Mouse (Mus musculus) G1E (cell line): Measurements from ENCODE around the gene Cldn19. TPM values are rescaled to one million over a fixed set of nuclear protein-coding genes. Genes with fewer than 3 reads are reported as not detected.

Source experiments
- ATAC-seq: 2 replicates; pipeline ENCODE4 v1.8.0; 2016; ENCODE audit warnings: mild to moderate bottlenecking; ENCODE audit not compliant: insufficient number of reproducible peaks, poor library complexity, low FRiP score, severe bottlenecking; ENCODE audit errors: extremely low read depth
- DNase-seq: peaks from one replicate; pipeline ENCODE4 v3.0.0; 2012; ENCODE audit warnings: low spot score
- H3K27me3 ChIP-seq: 2 replicates; pipeline ENCODE4 v1.6.1; 2012; ENCODE audit warnings: mild to moderate bottlenecking, low read length, inconsistent platforms; ENCODE audit not compliant: insufficient read depth
- H3K36me3 ChIP-seq: replicated peaks from 2 replicates; pipeline ENCODE3; 2012; ENCODE audit warnings: mild to moderate bottlenecking, inconsistent platforms
- H3K4me1 ChIP-seq: 2 replicates; pipeline ENCODE4 v1.6.1; 2012; ENCODE audit warnings: low read depth, low read length, inconsistent platforms, mixed read lengths; ENCODE audit not compliant: insufficient read depth
- H3K4me3 ChIP-seq: 2 replicates; pipeline ENCODE4 v1.5.1; 2012; ENCODE audit warnings: low read depth, mild to moderate bottlenecking, inconsistent platforms, low read length, moderate library complexity, mixed read lengths
- H3K9me3 ChIP-seq: replicated peaks from 2 replicates; pipeline ENCODE4 v1.6.1; 2012; ENCODE audit warnings: inconsistent platforms
- CTCF ChIP-seq: IDR thresholded peaks from 2 replicates; pipeline ENCODE4 v1.5.1; 2012; ENCODE audit warnings: low read depth, low read length, inconsistent platforms, mixed read lengths
- GATA1 ChIP-seq: IDR thresholded peaks from 2 replicates; pipeline ENCODE4 v1.6.1; 2012; ENCODE audit warnings: borderline replicate concordance, low read length, inconsistent platforms, mixed read lengths
- GATA2 ChIP-seq: IDR thresholded peaks from 2 replicates; pipeline ENCODE4 v1.6.1; 2012; ENCODE audit warnings: low read depth, low read length, inconsistent platforms, borderline replicate concordance
- POLR2AphosphoS5 ChIP-seq: IDR thresholded peaks from 2 replicates; pipeline ENCODE4 v1.6.1; 2012; ENCODE audit warnings: low read depth, low read length, inconsistent platforms; ENCODE audit not compliant: insufficient replicate concordance
- TAL1 ChIP-seq: conservative IDR thresholded peaks from 2 replicates; pipeline ENCODE4 v1.6.1; 2012; ENCODE audit warnings: low read depth, low read length, inconsistent platforms, mixed read lengths
- polyA plus RNA-seq: library from polyadenylated mRNA; stranded (reverse); fragments of >175 nt; gene quantifications from 2 replicates; pipeline ENCODE4 v1.2.3, GENCODE M21; 2012
- total RNA-seq, 2 experiments: library from RNA; stranded (forward) in 1 of 2; stranded (reverse) in 1 of 2; fragments of 200-1000 nt in 1 of 2; fragments of >200 nt in 1 of 2; fragmentation: Nextera tagmentation in 1 of 2; gene quantifications; 2 replicates each; pipeline ENCODE4 v1.2.3; 2014 to 2017

The Cldn19 gene
- total and polyA plus RNA-seq, 3 experiments = 0.16 TPM; not detected in 2

DNA sequence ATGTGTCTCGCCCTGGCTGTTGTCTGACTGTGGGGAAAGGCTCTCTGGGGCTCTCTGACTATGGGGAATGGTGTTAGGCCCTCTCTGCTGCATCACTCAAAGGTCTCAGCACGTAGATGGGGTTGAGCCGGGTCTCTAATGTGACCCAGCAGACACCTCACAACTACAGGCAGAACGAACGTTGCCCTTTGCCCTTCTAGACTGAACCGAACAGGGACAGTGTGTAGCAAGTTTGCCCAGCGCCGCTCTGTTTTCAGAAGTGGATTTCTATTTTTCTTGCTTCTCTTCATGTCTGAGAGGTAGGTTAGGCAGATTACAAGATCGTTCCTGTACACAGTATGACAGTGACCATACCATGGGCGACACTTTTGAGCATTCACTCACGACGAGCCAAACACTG lies 12.6 kb upstream of the Cldn19 start:
- H3K4me3 ChIP-seq = no peak overlapping the region
- H3K27me3 ChIP-seq = no peaks in the 10 kb centered on the region
- H3K9me3 ChIP-seq = no peaks in the 10 kb centered on the region
- no peak for ATAC-seq
- TF ChIP-seq POLR2AphosphoS5 (no peak), TAL1 (no peak), CTCF (no peak), GATA1 (no peak), GATA2 (no peak)
- DNase-seq = no peak
- H3K4me1 ChIP-seq = peaks cover 7% of the 10 kb centered on the region; the same call in 1 of the 2 replicates
- peaks cover 82% of the 10 kb centered on the region for H3K36me3 ChIP-seq

DNA sequence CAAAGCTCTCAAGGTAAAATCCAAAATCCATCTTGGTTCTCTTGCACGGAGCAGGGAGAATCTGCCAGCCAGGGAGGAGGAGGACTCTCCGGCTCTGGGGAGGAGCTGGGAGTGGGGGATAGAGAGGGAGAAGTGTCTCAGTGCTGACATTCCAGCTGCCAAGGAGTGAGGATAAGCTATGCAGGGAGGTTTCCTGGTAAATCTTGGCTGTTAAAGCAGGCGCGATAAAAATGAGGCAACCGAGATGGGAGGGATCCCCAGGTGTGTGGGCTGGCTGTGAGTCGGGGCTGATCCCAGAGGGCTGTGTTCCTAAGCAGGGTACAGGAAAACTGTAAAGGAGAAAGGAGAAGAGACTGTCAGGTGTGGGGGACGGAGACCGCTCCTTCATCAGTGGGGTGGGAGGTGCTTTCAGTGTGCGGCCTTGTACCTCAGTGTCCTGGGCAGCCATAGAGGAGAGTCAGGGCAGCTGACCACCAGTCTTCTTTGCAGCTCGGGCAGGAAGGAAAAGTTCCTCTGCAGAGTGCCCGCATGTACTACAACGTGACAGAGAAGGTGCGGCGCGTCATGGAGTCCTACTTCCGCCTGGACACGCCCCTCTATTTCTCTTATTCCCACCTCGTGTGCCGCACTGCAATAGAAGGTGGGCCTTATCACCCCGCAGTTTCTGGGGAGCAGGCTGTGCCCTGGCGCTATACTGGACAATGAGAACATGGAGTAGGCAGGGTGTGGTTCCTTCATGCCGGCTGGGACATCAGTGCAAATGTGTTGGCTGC lies 10.6 kb upstream of the Cldn19 start:
- no peak for DNase-seq
- no peaks in the 10 kb centered on the region for H3K9me3 ChIP-seq
- 0 out of 2 replicates have a peak, but pooled peaks cover 2% of the 10 kb centered on the region for H3K4me1 ChIP-seq
- no peaks in the 10 kb centered on the region for H3K27me3 ChIP-seq
- TF ChIP-seq CTCF (no peak), TAL1 (no peak), GATA1 (no peak), POLR2AphosphoS5 (no peak), GATA2 (no peak)
- no peak overlapping the region for H3K4me3 ChIP-seq
- H3K36me3 ChIP-seq = peaks cover 75% of the 10 kb centered on the region
- ATAC-seq = no peak

DNA sequence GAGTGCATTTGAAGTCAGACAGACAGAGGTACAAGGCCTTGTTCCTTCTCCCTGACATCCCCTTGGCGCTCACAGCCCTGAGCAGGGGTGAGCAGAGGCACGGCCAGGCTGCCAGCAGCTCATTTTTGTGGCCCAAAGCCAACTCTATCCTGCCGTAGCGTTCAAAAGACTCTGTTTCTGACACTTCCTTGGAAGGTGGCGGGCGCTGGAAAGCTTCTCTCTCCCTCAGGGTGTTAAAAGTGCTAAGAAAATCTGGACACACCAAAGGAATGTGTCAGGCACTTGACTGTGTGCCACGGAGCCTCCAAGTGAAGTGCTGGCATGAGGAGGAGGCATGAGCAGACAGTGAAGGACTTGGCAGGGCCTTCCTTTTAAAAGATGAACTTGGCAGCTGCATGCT lies 9.7 kb upstream of the Cldn19 start:
- Histone ChIP-seq H3K27me3 (peaks cover 4% of the 10 kb centered on the region), H3K4me3 (no peak overlapping the region), H3K9me3 (no peaks in the 10 kb centered on the region), H3K36me3 (peaks cover 72% of the 10 kb centered on the region), H3K4me1 (0 out of 2 replicates have a peak, but pooled peaks cover 2% of the 10 kb centered on the region)
- TF ChIP-seq POLR2AphosphoS5 (no peak), GATA1 (no peak), TAL1 (no peak), CTCF (no peak)
- DNase-seq (no peak), ATAC-seq (no peak)

DNA sequence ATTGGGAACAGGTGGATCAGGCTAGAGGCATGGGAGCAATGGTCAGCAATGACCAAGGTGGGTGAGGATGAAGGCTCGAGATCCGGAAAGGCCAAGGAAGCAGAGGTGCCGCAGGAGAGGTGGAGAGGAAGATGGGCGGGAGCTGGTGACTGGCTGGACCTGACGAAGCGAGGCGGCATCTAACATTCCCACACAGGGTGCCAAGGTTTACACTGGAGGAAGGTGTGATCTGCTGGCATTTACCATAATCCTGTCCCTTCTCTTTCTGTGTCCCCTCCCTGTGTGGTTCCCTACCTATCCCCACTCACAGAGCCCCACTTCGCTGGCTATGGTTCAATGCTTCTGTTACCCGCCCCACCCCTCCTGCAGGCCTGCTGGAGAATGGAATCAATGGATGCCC lies 9.3 kb upstream of the Cldn19 start:
- peaks cover 69% of the 10 kb centered on the region for H3K36me3 ChIP-seq
- H3K27me3 ChIP-seq = peaks cover 4% of the 10 kb centered on the region
- no peak overlapping the region for H3K4me3 ChIP-seq
- 0 out of 2 replicates have a peak, but pooled peaks cover 2% of the 10 kb centered on the region for H3K4me1 ChIP-seq
- no peaks in the 10 kb centered on the region for H3K9me3 ChIP-seq
- ATAC-seq (no peak), DNase-seq (no peak)
- TF ChIP-seq CTCF (no peak), GATA1 (no peak), GATA2 (no peak), TAL1 (no peak), POLR2AphosphoS5 (no peak)

DNA sequence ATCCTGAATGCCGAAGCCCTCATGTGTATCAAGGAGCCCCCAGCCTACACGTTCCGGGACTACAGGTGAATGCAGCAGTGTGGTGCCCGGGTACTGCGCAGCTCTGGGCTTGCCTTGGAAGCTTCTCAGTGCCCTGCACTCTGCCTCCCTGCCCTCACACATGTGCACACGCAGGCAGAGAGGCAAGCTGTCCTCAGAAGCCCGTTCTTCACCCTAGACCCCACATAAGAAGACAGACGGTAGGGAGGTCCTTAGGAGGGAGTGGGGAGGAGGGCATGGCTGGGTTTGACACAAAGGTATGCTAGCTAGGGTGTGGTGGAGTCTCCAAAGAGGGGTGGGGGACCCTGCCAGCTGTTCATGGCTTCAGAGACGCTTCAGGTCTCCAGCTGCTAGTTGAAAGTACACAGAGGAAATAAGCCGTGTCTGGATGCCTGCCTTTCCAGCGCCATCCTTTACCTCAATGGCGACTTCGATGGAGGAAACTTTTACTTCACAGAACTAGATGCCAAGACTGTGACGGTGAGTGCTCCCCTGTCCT lies 8.5 kb upstream of the Cldn19 start:
- ATAC-seq (no peak), DNase-seq (no peak)
- Histone ChIP-seq H3K4me1 (0 out of 2 replicates have a peak, but pooled peaks cover 2% of the 10 kb centered on the region), H3K27me3 (peaks cover 10% of the 10 kb centered on the region), H3K9me3 (no peaks in the 10 kb centered on the region), H3K36me3 (peaks cover 61% of the 10 kb centered on the region), H3K4me3 (no peak overlapping the region)
- TF ChIP-seq GATA2 (no peak), CTCF (no peak), POLR2AphosphoS5 (no peak), TAL1 (no peak), GATA1 (no peak)

DNA sequence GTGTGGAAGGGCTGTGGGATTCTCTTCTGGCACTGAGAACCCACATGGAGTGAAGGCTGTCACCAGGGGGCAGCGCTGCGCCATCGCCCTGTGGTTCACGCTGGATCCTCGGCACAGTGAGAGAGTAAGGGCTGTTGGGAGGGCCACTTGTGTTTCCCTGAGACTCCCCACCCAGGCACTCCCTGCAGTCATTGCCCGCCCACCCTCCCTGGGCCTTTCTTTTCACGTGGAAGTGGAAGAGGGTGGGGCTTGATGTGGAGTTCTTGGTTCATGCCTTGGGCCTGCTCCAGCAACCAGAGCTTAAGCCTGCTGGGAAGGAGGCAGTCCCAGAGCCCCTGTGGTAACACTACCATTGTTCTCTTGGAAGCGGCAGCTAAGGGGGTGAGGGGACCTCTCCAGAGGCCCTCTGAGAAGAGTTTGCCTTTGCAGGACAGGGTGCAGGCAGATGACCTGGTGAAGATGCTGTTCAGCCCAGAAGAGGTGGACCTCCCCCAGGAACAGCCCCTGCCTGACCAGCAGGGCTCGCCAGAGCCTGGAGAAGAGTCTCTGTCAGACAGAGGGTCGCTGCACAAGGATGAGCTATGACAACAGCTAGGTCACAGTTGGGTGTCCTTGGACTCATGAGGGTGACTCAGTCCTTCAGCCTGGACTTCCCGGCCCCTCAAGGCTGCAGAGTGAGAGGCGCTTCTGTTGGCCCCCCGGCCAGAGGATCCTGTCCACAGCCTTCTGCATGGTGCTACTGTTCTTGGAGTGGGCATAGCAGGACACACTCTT lies 7.6 kb upstream of the Cldn19 start:
- ATAC-seq = peak; percentile 40
- Histone ChIP-seq H3K27me3 (peaks cover 18% of the 10 kb centered on the region), H3K36me3 (peaks cover 52% of the 10 kb centered on the region), H3K4me1 (0 out of 2 replicates have a peak, but pooled peaks cover 2% of the 10 kb centered on the region), H3K4me3 (no peak overlapping the region), H3K9me3 (no peaks in the 10 kb centered on the region)
- no peak for TF ChIP-seq GATA1
- 0 out of 2 replicates have a peak, but pooled peaks have one; percentile 9 for TF ChIP-seq CTCF
- peak; percentile 28 for DNase-seq
